Mouse (Mus musculus) right cerebral cortex, postnatal 36 days (tissue): ENCODE measurements around the gene Fam83d.
"Not testable (repeated sequence)": the region's sequence is repeated elsewhere in the genome, so short reads cannot be mapped to it uniquely, and the experiment has no call there.

ENCODE experiments used
- DNase-seq, 2 experiments: peaks; one replicate each; pipeline ENCODE4 v3.0.0; 2022; ENCODE audit warnings: low spot score in 2 of 2, mixed read lengths in 1 of 2

Fam83d gene

DNA sequence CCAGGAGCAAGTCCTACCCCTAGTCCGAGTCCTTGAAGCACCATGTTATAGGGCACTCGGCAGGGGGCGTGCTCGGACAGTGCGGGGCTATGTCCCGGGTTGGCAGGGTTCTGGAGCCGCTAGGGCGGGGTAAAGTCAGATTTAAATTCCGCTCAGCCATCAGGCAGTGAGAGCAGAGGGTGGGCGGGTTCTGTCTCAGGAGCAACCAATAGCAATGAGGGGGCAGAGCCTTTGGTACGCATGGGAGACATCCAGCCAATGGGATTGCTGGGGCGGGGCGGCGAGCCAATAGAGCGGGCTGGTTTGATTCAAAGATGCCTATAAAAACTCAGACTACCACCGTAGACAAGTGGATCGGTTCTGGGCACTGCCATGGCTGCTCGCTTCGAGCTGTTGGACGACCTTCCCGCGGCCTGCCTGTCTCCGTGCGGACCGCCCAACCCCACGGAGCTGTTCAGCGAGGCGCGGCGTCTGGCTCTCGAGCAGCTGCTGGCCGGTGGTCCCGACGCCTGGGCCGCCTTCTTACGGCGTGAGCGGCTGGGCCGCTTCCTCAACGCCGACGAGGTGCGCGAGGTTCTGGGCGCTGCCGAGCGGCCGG is at the start of gene Fam83d:
Gene Fam83d, plus strand, starts transcription at position 352 of the 598 bp plus-strand sequence.
- DNase-seq = peak; percentile 93 to 94

DNA sequence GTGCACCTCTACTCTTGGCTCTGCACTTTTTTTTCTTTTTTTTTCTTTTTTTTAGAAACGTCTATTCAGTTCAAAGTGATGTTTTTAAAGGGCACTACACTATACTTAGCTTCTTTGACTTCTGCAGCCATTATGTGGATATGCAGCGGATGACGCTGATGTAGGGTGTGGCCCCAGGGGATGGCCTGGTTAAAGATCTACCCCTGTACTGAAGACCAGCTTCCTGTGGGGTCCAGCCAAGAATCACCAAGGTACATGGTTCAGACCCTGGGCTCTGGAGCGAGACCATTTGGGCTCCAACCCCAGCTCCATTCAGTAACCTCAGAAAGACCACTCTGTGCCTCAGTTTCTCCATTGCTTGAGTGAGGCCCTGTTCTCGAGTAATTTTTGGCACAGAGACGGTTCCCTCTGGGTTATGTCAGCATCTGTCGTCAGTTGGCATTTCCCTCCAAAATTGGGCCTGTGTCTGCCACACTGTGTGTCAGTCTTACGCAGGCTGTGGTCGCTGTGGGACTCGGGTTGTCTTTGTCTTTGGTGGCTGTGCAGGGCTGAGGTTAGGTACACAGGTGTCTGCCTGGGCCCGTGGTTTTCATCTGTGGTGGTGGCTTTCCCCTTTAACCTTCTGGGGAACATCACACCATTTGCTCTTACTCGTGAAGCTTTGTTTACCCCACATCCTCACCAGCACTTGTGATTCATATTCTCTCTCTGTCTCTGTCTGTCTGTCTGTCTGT is 48.9 kb upstream of the Fam83d start:
- no peak for DNase-seq

DNA sequence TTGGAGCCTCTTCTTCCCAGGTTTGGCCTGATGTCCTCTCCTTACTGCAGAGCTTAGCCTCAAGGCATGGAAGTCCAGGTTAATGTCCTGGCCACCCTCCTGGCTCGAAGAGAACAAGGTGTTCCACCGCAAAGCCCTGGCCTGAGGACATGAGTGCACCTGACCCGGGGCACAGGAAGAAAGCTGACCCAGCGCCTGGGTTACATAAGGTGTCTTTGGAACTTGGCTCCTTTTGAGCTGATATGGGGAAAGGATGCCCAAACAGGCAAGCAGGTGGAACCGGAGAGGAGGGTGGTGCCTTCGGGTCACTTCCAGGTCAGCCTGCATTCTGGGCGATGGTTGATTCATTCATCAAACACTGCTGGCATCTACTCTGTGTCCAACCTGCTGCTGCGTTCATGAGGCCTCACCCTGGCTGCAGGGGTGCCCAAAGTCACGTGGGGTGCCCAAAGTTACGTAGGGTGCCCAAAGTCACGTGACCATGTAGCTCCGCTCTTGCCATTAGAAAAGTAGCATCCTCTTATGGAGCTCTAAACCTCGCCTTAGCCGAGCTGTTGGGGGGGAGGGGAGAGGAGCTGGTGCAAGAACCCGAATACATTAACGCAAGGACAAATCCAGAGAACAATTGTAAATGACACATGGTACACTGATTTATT is 47.0 kb upstream of the Fam83d start:
- no peak for DNase-seq

DNA sequence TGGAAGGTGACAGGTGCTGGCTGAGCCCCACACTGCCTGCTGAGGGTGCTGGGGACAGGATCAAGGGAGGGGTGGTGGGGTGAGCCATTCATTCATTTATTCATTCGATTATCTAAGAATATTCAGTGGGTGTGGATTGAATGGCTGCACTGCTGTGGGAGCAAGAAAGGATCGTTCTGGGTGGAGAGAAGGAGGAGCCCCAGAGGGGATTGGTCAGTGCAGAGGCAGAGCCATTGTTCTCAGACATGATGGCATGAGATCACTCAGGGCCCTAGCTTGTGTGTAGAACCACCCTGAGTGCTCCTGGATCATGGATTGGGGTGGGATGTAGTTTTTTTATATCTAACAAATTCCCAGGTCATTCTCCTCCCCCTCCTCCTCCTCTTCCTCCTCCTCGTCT is 46.4 kb upstream of the Fam83d start:
- DNase-seq = no peak

DNA sequence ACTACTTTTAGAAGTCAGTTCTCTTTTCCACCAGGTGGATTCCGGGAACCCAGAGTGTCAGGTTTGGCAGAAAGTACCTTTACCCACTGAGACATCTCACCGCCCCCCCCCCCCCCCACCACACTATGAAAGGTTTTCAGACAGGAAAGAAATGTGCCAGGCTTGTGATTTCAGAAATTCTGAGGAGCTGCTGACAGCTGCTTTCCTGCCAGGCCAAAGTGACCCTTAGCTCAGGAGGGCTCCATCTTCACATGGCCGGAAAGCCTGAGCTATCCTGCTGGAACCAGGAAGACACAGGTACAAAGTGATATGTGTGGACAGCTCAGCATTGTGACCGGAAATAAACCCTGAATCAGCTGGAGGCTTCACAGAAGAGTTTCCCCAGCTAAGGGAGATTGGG is 45.8 kb upstream of the Fam83d start:
- DNase-seq = no peak

DNA sequence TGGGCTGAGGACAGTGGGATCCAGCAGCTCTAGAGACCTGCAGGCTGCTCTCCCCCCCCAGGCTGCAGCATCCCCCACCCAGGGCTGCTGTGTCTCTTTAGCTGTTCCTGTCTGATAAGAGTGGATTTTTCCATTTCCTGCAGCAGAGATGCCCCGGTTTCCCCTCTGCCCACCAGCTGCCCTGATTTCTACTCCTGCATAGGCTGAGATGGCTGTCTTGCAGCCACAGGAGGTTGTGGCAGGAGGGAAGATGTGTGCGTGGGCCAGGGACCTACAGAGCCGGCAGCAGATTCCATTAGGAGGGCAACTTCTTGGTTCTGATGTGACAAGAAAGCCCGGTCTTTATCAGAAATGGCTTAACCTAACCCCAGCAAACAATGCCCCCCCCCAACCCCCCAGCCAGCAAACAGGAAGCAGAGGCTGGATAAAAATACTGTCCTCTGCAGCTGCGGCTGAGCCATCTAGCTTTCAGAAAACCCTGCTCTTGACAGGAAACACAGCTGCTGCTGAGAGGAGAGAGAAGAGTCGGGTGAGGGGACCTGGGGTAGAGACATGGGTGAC is 44.8 kb upstream of the Fam83d start:
- peak in 1 of 2 experiments; percentile 72 for DNase-seq

DNA sequence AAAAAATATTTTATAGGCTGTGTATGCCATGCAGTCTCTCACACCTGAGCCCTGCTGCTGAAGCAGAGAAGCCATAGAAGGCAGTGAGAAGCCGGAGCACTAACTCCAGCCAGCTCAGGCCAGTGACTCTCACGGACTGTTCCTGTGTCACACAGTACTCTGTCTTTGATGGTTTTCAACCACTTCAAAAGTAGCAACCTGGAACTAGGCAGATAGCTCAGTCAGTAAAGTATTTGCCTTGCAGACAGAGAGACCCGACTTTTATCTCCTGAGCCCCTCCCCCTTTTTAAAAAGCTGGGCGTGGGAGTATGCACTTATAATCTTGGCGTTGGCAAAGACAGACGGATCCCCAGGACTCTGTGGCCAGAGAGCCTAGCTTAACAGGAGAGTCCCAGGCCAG is 44.1 kb upstream of the Fam83d start:
- no peak for DNase-seq

DNA sequence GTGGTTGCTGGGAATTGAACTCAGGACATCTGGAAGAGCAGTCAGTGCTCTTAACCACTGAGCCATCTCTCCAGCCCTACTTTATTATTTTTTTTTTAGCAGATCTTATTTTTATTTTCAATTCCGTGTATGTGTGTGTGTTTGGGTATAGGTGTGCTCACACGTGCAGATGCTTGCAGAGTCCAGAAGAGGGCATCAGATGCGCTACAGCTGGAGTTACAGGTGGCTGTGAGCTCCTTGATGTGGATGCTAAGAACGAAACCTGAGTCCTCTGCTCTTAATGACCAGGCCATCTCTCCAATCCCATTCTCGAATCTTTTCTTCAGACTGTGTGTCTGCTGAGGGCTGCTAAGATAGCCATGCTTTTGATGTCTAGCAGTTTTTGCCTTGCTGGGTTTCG is 41.6 kb upstream of the Fam83d start:
- DNase-seq = no peak

DNA sequence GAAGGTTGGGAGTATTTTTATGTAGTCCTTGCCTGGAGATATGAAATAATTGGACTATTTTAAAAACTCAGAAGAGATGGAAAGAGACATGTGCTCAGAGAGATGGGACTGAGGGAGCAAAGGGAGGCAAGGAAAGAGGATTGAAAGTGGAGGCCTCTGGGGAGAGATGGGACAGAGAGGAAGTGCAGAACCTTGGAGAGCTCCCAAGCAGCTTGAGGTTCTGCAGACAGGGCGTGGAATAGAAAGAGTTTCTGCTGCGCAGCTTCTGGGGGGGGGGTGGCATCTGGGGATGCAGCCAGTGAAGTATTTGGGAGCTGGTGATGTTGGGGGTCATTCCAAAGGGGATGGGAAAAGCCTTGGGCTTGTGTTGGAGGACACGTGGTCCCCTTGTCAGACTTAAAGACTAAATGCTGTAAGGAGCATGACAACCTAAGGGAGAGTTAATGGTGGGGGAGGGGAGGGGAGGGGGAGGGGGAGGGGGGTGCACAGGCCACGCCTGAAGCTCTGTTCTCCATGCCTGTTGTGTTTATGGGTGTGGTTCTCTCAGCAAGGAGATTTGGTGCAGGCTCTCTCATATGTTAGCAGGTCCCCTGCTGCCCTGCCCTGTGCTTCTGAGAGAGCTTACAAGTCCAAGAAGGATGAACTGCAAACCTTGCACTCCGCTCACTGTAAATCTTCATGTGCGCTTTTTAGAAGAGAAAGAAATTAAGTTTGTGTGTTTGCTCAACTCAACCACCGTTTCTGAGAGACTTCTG is 39.7 kb upstream of the Fam83d start:
- DNase-seq = no peak

DNA sequence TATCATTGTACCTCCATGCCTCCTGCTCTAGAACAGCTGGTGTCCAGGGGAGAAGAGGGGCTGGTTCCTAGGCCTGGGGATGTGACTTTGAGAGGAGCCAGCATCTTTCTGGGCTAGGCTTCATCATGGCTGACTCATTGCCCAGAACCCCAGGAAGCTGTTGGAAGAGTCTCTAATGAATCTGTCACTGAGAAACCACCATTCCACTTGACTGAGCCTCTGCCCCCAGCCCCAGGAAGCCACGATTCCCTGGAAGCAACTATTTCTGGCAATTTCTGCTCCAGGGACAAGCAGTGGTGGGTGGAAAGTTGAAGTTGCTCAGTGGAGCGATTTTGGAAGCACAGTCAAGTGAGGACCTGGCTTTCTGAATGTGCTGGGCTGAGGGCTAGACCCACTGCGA is 37.0 kb upstream of the Fam83d start:
- DNase-seq = no peak

DNA sequence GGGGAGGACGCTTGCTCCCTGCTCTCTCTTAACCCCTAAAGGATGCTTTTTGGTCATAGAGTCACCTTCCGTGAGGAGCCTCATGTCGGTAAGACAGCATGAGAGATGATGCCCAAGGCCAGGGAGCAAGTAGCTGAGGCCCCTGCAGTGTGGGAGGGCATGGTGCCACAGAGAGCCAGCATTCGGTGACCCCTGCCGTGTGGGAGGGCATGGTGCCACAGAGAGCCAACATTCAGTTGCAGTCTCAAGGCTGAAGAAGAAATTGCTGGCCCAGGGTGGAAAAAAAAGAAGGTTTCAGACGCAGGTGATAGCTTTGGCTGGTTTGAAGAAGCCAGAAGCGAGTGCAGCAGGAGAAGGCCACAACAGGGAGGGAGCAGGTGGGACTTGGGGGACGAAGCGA is 35.4 kb upstream of the Fam83d start:
- no peak for DNase-seq

DNA sequence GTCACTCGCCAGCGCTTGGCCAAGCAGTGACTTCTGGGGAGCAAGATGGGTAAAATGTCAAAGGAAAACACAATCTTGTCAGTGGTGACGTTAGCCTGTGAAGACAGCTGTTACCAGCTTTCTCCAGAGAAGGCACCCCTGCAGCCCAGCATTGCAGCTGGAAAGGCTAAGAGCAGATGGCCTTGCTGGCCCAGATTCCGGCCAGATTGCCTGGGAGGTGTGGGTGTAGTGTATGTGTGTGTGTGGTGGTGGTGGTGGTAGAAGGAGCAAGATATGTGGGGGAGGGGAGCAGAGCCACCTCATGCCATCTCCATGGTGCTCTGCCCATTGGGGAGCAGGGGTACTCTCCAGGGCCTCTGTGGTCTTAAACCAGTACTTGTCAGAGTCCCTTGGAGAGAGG is 34.8 kb upstream of the Fam83d start:
- DNase-seq = no peak

DNA sequence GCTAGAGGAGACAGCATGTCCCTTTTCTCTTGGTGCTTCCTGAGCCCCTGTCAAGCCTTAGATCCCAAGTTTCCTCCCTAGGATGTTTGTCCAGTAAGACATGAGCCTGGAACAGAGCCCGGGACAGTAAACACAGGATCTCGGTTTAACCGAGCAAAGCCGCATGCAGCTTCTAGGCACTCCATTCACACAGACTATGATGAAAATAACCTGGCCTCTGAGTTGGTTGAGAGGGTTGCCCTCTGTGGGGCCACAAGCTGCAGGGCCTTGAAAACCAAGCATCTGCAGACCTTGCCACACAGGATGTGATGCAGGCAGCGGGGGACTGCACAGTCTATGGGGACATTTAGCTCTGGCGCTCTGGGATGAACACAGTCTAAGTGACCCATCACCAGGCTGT is 34.0 kb upstream of the Fam83d start:
- DNase-seq = no peak

DNA sequence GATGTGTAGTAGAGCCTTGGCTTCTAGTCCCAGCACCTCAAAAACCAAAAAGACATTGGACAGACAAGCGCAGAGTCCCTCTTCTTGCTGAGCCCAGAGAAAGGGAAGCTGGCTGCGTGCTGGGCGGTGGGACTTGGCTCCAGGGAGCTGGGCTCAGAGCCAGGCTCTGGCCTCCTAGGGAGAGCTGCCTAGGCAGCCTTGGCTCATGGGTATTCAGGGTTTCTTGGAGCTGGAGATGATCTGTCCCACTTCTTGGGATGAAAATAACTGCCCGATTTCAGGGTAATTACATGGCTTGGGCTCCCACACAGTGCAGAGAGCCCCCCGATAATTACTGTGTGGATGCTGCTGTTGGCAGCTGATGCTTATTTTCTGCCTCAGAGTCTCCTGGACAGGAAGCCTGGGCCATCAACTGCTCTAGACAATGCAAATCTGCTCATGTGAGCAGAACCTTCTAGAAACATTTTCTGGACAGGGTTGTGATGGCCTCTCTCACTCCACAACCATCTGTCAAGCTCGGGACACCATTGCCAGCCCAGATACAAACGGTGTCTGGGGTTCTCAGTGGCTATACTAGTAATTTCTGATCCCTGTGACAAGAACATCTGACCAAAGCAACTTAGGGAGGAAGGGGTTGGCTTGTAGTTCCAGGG is 33.3 kb upstream of the Fam83d start:
- no peak for DNase-seq

DNA sequence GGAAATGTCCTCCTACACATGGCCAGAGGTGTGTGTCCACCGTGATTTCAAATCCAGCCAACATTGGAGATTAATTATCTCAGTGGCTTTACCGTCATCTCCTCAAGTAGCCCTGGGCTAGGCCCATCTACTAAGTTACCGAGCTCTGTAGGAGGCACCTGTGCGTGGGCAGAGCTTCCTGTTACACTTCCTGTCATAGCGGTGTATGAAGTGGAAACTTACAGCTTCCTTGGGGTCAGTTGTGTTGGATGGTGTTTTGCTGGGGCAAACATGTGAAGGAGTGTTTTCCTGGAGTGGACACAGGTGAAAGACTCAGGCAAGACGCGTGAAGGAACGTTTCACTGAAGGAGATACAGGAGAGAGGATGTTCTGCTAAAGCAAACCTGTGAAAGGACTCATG is 32.6 kb upstream of the Fam83d start:
- DNase-seq = no peak

DNA sequence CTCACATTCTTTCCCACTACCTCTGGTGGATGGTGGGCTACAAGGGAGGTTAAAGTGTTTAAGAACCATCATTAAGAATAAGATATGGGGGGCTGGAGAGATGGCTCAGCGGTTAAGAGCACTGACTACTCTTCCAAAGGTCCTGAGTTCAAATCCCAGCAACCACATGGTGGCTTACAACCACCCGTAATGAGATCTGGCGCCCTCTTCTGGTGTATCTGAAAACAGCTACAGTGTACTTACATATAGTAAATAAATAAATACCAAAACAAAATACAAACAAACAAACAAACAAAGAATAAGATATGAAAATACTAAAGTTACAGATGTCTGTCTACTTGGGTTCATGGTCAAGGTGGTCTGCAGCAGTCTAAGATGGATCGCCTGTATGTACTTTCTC is 31.6 kb upstream of the Fam83d start:
- not testable (repeated sequence) for DNase-seq

DNA sequence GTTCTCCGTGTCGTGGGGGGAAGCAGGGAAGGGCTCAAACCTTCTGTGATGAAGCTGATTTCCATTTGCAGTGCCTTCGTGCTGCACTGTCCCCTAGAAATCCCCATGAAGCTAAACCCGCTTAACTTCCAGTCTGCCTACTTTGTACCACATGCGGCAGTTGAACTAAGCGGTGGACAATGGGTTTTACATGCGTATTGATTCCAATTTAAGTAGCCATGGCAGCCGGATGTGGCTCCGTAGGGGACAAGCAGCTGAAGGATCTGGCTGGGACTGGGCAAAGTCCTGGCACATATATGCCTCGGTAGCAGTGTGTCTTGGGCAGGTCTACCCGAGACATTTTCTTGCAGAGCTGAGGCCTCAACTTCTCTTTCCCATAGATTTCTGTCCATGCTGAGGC is 29.3 kb upstream of the Fam83d start:
- DNase-seq = no peak

DNA sequence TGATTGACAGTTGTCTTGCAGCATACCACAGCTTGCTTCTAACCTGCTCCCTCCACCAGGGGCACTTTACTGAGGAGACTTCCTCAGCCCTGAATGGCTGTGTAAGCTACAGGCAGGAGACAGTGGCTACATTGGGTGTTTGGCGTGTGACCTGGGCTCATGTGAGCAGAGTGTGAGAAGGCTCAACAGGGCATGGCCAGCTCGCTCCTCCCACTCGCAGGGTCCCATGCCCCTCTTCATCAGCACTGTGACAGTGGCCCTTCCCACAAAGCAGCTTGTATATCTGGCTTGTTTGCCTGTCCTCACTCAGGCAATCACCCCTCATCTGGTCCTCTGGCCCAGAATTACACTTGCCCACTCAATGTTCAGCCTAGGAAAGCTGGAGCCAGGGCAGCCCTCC is 28.8 kb upstream of the Fam83d start:
- no peak for DNase-seq

DNA sequence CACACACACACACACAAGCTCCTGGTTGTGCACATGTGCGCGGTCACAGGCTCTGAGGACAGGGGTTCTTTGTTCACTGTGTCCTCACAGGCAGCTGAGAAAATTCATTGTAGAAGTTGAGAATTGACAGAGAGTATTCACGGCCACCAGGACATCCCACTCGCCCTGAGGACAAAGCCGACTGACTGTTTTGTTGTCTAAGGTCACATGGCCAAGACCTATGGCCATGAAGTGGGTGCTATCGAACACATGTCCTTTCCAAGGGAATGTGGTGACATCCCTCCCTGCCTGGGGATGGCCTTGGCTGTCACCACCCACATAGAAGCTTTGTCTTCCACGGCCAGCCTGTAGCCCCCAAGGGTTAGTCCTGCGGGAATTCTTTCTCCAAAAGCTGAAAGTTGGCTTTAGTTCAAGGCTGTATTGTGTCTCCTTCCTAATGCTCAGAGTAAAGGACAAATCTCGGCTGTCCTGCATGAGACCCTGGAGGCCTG is 26.8 kb upstream of the Fam83d start:
- DNase-seq = no peak

DNA sequence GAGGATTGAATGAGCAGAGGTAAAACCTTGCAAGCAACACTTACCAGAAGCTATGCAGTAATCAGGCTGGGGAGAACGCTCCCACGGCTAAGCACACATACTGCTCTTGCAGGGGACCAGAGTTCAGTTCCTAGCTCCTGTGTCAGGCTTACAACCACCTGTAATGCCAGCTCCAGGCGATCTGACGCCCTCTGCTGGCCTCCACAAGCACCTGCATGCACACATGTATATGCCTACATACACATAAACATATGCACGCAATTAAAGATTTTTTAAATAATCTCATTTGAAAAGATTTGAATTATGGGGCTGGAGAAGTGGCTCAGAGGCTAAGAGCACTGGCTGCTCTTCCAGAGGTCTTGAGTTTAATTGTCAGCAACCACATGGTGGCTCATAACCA is 25.5 kb upstream of the Fam83d start:
- DNase-seq = no peak

DNA sequence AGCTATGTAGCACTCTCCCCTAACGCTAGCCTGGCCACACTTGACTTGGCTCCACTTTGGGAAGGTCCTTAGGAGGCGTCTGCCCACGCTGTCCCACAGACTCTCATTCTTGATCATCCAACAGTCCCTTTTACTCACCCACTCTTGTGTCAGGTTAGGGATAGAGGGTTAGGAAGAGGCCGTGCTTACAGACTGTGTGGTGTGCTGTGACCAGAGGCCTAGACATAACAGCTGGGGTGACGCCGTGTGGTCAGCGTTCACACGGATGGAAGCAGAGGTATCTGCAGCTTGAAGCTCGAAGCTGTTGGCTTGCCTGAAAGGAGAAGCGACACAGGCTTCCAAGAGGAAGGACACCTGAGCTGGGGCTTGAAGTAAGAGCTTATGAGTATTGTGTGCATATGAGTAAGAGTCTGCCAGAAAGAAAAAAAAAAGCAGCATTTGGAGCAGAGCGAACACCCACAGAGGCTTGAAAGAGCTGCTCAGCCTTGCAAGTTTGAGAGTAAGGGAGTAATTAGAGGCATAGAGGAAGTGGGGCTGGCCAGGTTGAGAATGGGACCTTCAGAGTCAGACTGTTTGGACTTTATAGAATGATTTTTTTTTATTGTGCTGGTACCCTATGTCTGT is 24.3 kb upstream of the Fam83d start:
- DNase-seq = no peak
